Mouse (Mus musculus) neural tube, embryonic 14.5 days (tissue): Measurements from ENCODE around the gene Ppt2. TPM values are rescaled to one million over a fixed set of nuclear protein-coding genes. Genes with fewer than 3 reads are reported as not detected.

Experiments used
- ATAC-seq: fragments of 200-750 bp; cut with Nextera tagmentation; 2 replicates; pipeline ENCODE4 v1.8.0; 2017; ENCODE audit warnings: low read depth, mild to moderate bottlenecking, moderate TSS enrichment, moderate library complexity
- H3K27ac ChIP-seq: fragments of 300-500 bp; sonication (generic); 2 replicates; pipeline ENCODE4 v1.5.1; 2014; ENCODE audit warnings: low read depth, mild to moderate bottlenecking, control low read depth, low read length, moderate library complexity, mixed read lengths
- H3K27me3 ChIP-seq: fragments of 300-500 bp; sonication (generic); 2 replicates; pipeline ENCODE4 v1.6.1; 2014; ENCODE audit warnings: low read length; ENCODE audit not compliant: control insufficient read depth, insufficient read depth
- H3K36me3 ChIP-seq: fragments of 300-500 bp; sonication (generic); 2 replicates; pipeline ENCODE4 v1.6.1; 2014; ENCODE audit warnings: low read length, mixed read lengths; ENCODE audit not compliant: control insufficient read depth, insufficient read depth
- H3K4me1 ChIP-seq: fragments of 300-500 bp; sonication (generic); 2 replicates; pipeline ENCODE4 v1.6.1; 2014; ENCODE audit warnings: low read length; ENCODE audit not compliant: control insufficient read depth, insufficient read depth
- H3K4me2 ChIP-seq: fragments of 300-500 bp; sonication (generic); 2 replicates; pipeline ENCODE4 v1.6.1; 2014; ENCODE audit warnings: mild to moderate bottlenecking, low read depth, low read length, control low read depth
- H3K4me3 ChIP-seq: fragments of 300-500 bp; sonication (generic); 2 replicates; pipeline ENCODE4 v1.5.1; 2014; ENCODE audit warnings: low read depth, low read length, control low read depth, mixed read lengths
- H3K9ac ChIP-seq: fragments of 300-500 bp; sonication (generic); replicated peaks from 2 replicates; pipeline ENCODE4 v1.6.1; 2014; ENCODE audit warnings: low read depth, mild to moderate bottlenecking, control low read depth, low read length, mixed read lengths
- H3K9me3 ChIP-seq: fragments of 300-500 bp; sonication (generic); 2 replicates; pipeline ENCODE4 v1.6.1; 2016; ENCODE audit warnings: low read length; ENCODE audit not compliant: control insufficient read depth
- WGBS: fragments of 180-500 bp; shearing (Covaris S2); extraction: QIAGEN DNeasy Blood & Tissue Kit; methylation state at CpG from one replicate; pipeline ENCODE4 v1.1.7; 2014; 5-methylcytosine and 5-hydroxymethylcytosine counted together
- polyA plus RNA-seq: library from polyadenylated mRNA; unstranded; fragments of >200 nt; fragmentation: Nextera tagmentation; extraction: Ambion mirVana; gene quantifications from 2 replicates; pipeline ENCODE4 v1.2.1, GENCODE M21; 2014

Ppt2 gene
- 21.9 and 25.4 TPM in 2 replicates for polyA plus RNA-seq

- Histone ChIP-seq H3K9me3 (no peaks in the 10 kb centered on the region), H3K4me2 (peak within 1 kb of the TSS; percentile 86), H3K27me3 (peaks cover 8% of the 10 kb centered on the region), H3K27ac (peak within 1 kb of the TSS; percentile 91), H3K36me3 (no peaks in the 10 kb centered on the region), H3K4me3 (peak within 1 kb of the TSS; percentile 65), H3K9ac (peak within 1 kb of the TSS; percentile 56), H3K4me1 (peaks cover 41% of the 10 kb centered on the region)
- no peak; the same call in 1 of the 2 replicates for ATAC-seq
- WGBS = 5% methylated on average over 29 of the region's 29 CpGs
Observed at GRCm38 (mm10) chr17:34627943-34628643, at the start of gene Ppt2. Ppt2 (minus strand) TSS chr17:34628510.

DNA sequence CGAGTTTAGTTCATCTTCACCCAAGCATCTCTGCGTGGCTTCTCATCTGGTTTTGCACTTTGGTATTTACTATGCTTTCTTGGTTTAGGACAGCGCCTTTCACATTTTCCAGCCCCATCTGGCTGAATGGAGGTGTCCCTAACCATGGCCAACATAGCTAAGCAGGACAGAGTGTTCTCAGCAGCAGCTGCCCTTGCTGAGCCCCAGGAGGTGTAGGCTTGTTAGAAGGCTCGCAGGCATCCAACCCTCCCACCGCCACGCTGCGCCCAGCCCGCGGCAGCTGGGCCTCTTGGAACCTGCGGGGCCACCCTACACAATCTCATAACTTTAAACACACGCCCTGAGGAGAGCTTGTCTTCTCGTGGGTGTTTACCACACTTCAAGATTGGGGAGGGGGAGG, 48.4 kb upstream of the Ppt2 start:
- Histone ChIP-seq H3K4me1 (peaks cover 3% of the 10 kb centered on the region; the same call in 1 of the 2 replicates), H3K9me3 (no peaks in the 10 kb centered on the region), H3K4me2 (no peak overlapping the region), H3K4me3 (no peak overlapping the region), H3K36me3 (no peaks in the 10 kb centered on the region), H3K9ac (no peak overlapping the region), H3K27ac (no peak overlapping the region), H3K27me3 (peaks cover 19% of the 10 kb centered on the region)
- no peak for ATAC-seq
- 72% methylated on average over 12 of the region's 12 CpGs for WGBS

GRCm38 (mm10) chr17:34676093-34676460, 47.8 kb upstream of the Ppt2 start:
- Histone ChIP-seq H3K9me3 (no peaks in the 10 kb centered on the region), H3K9ac (no peak overlapping the region), H3K27ac (no peak overlapping the region), H3K4me2 (no peak overlapping the region), H3K27me3 (peaks cover 25% of the 10 kb centered on the region), H3K4me1 (peaks cover 8% of the 10 kb centered on the region; the same call in 1 of the 2 replicates), H3K36me3 (no peaks in the 10 kb centered on the region), H3K4me3 (no peak overlapping the region)
- WGBS = 85% methylated on average over 6 of the region's 6 CpGs
- no peak for ATAC-seq

- ATAC-seq = no peak
- peaks cover 8% of the 10 kb centered on the region; the same call in 1 of the 2 replicates for H3K4me1 ChIP-seq
- WGBS = 77% methylated on average over 13 of the region's 13 CpGs
- H3K4me3 ChIP-seq = no peak overlapping the region
- no peaks in the 10 kb centered on the region for H3K36me3 ChIP-seq
- peaks cover 31% of the 10 kb centered on the region for H3K27me3 ChIP-seq
- H3K9me3 ChIP-seq = no peaks in the 10 kb centered on the region
- no peak overlapping the region for H3K9ac ChIP-seq
- no peak overlapping the region for H3K27ac ChIP-seq
- H3K4me2 ChIP-seq = no peak overlapping the region
Observed at GRCm38 (mm10) chr17:34675205-34676092, 47.1 kb upstream of the Ppt2 start.

- no peak overlapping the region for H3K4me2 ChIP-seq
- H3K36me3 ChIP-seq = no peaks in the 10 kb centered on the region
- H3K27ac ChIP-seq = no peak overlapping the region
- 69% methylated on average over 11 of the region's 11 CpGs for WGBS
- no peak overlapping the region for H3K9ac ChIP-seq
- no peak overlapping the region for H3K4me3 ChIP-seq
- ATAC-seq = no peak
- peaks cover 31% of the 10 kb centered on the region for H3K27me3 ChIP-seq
- H3K4me1 ChIP-seq = peaks cover 8% of the 10 kb centered on the region; the same call in 1 of the 2 replicates
- H3K9me3 ChIP-seq = no peaks in the 10 kb centered on the region
Observed at GRCm38 (mm10) chr17:34674524-34675204, 46.4 kb upstream of the Ppt2 start.

DNA sequence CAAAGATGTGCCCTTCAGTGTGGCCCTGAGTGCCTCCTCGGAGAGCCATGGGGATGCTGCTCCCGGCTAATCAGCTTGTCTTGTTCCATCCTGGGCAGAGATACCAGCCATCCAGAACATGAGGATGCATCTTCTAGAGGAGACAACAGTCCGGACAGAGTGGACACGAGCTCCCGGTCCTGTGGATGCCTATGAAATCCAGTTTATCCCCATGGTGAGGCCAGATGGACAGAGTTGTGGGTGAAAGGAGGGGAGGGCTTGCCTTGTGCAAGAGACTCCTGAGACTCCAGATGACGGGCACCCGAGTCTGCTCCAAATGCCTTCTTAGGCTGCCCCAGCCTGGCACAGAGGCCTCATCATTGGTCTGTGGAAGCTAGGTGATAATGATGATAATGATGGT, 44.8 kb upstream of the Ppt2 start:
- no peaks in the 10 kb centered on the region for H3K36me3 ChIP-seq
- H3K4me2 ChIP-seq = no peak overlapping the region
- peaks cover 31% of the 10 kb centered on the region for H3K27me3 ChIP-seq
- no peak overlapping the region for H3K27ac ChIP-seq
- H3K4me3 ChIP-seq = no peak overlapping the region
- no peaks in the 10 kb centered on the region for H3K9me3 ChIP-seq
- no peak overlapping the region for H3K9ac ChIP-seq
- WGBS = 88% methylated on average over 7 of the region's 7 CpGs
- peaks cover 8% of the 10 kb centered on the region; the same call in 1 of the 2 replicates for H3K4me1 ChIP-seq
- no peak for ATAC-seq

DNA sequence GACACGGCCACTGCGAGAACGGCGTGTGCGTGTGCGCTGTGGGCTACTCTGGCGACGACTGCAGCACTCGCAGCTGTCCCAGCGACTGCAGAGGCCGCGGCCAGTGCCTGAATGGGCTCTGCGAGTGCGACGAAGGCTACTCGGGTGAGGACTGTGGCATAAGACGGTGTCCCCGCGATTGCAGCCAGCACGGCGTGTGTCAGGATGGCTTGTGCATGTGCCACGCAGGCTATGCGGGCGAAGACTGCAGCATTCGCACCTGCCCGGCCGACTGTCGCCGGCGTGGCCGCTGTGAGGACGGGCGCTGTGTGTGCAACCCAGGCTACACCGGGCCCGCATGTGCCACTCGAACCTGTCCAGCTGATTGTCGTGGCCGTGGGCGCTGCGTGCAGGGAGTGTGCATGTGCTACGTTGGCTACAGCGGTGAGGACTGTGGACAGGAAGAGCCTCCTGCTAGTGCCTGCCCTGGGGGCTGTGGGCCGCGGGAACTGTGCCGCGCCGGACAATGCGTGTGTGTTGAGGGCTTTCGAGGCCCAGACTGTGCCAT, 44.0 kb upstream of the Ppt2 start:
- Histone ChIP-seq H3K9me3 (no peaks in the 10 kb centered on the region), H3K36me3 (no peaks in the 10 kb centered on the region), H3K9ac (peak overlapping the region; percentile 41), H3K27me3 (peaks cover 31% of the 10 kb centered on the region), H3K4me1 (peaks cover 8% of the 10 kb centered on the region; the same call in 1 of the 2 replicates), H3K27ac (no peak overlapping the region), H3K4me3 (peak overlapping the region; percentile 26), H3K4me2 (peak overlapping the region; percentile 54)
- ATAC-seq = 0 out of 2 replicates have a peak, but pooled peaks have one; percentile 16
- WGBS = 30% methylated on average over 49 of the region's 49 CpGs

- Histone ChIP-seq H3K27me3 (peaks cover 31% of the 10 kb centered on the region), H3K4me2 (peak overlapping the region; percentile 54), H3K4me1 (peaks cover 8% of the 10 kb centered on the region; the same call in 1 of the 2 replicates), H3K9me3 (no peaks in the 10 kb centered on the region), H3K36me3 (no peaks in the 10 kb centered on the region), H3K9ac (peak overlapping the region; percentile 41), H3K4me3 (peak overlapping the region; percentile 26), H3K27ac (no peak overlapping the region)
- ATAC-seq = peak; percentile 63
- 10% methylated on average over 89 of the region's 93 CpGs for WGBS
Observed at GRCm38 (mm10) chr17:34671151-34672066, 43.1 kb upstream of the Ppt2 start.
